Mouse (Mus musculus) small intestine, adult 2 months (tissue): Measurements from ENCODE around the gene Spsb1. TPM values are rescaled to one million over a fixed set of nuclear protein-coding genes. Genes with fewer than 3 reads are reported as not detected.

Experiments
- H3K27ac ChIP-seq: fragments of 200-500 bp; 2 replicates; pipeline ENCODE4 v1.5.1; 2012; ENCODE audit warnings: low read depth, low read length, control low read depth, inconsistent platforms; ENCODE audit not compliant: insufficient read depth
- H3K27me3 ChIP-seq: fragments of 200-500 bp; 2 replicates; pipeline ENCODE4 v1.6.1; 2012; ENCODE audit warnings: mild to moderate bottlenecking, moderate library complexity, low read length, inconsistent platforms; ENCODE audit not compliant: control insufficient read depth, insufficient read depth
- H3K36me3 ChIP-seq: fragments of 200-500 bp; 2 replicates; pipeline ENCODE4 v1.6.1; 2012; ENCODE audit warnings: mild to moderate bottlenecking, low read length, control low read depth, inconsistent platforms; ENCODE audit not compliant: control insufficient read depth, insufficient read depth
- H3K4me1 ChIP-seq: fragments of 200-500 bp; 2 replicates; pipeline ENCODE4 v1.6.1; 2012; ENCODE audit warnings: low read length, inconsistent platforms, mixed read lengths; ENCODE audit not compliant: control insufficient read depth, insufficient read depth, insufficient read length
- H3K4me3 ChIP-seq: fragments of 200-500 bp; 2 replicates; pipeline ENCODE4 v1.5.1; 2012; ENCODE audit warnings: low read depth, mild to moderate bottlenecking, control low read depth, inconsistent platforms, low read length, moderate library complexity
- CTCF ChIP-seq: fragments of 200-500 bp; IDR thresholded peaks from 2 replicates; pipeline ENCODE4 v1.5.1; 2012; ENCODE audit warnings: low read depth, mild to moderate bottlenecking, control low read depth, inconsistent platforms, low read length, moderate library complexity, mixed read lengths; ENCODE audit not compliant: insufficient replicate concordance, insufficient read length; ENCODE audit errors: extremely low read depth
- POLR2A ChIP-seq: fragments of 200-500 bp; IDR thresholded peaks from 2 replicates; pipeline ENCODE4 v1.6.1; 2012; ENCODE audit warnings: low read depth, mild to moderate bottlenecking, control low read depth, inconsistent platforms, low read length, moderate library complexity
- WGBS: fragments of 180-500 bp; shearing (Covaris S2); methylation state at CpG from one replicate; pipeline ENCODE4 v1.1.7; 2018; 5-methylcytosine and 5-hydroxymethylcytosine counted together
- polyA plus RNA-seq: library from polyadenylated mRNA; depleted of rRNA; stranded (reverse); fragments of >200 nt; gene quantifications from 2 replicates; pipeline ENCODE4 v1.2.3, GENCODE M21; 2012; rRNA removed

The Spsb1 gene
- polyA plus RNA-seq, 1 experiment = 27.3 TPM

- 81% methylated on average over 5 of the region's 5 CpGs for WGBS
- peaks cover 6% of the 10 kb centered on the region for H3K4me1 ChIP-seq
- peaks cover 3% of the 10 kb centered on the region; the same call in 1 of the 2 replicates for H3K27me3 ChIP-seq
- H3K27ac ChIP-seq = no peak overlapping the region
- H3K36me3 ChIP-seq = no peaks in the 10 kb centered on the region
- no peak overlapping the region for H3K4me3 ChIP-seq
- TF ChIP-seq POLR2A = no peak
- TF ChIP-seq CTCF = no peak
Measured at GRCm38 (mm10) chr4:149849035-149849434, 105.8 kb downstream of the Spsb1 start.

- no peak overlapping the region for H3K4me3 ChIP-seq
- 76% methylated on average over 22 of the region's 22 CpGs for WGBS
- no peaks in the 10 kb centered on the region for H3K36me3 ChIP-seq
- H3K27me3 ChIP-seq = peaks cover 3% of the 10 kb centered on the region; the same call in 1 of the 2 replicates
- TF ChIP-seq POLR2A (no peak), CTCF (no peak)
- peaks cover 2% of the 10 kb centered on the region for H3K4me1 ChIP-seq
- H3K27ac ChIP-seq = no peak overlapping the region
Measured at GRCm38 (mm10) chr4:149846861-149847631, 107.8 kb downstream of the Spsb1 start.

Other genes with a start within 250 kb of the Spsb1 start
- gene Tmem201, start 217.0 kb downstream of the Spsb1 start, polyA plus RNA-seq = 14.5 and 19.7 TPM in 2 replicates
- gene Slc25a33, start 180.8 kb downstream of the Spsb1 start, polyA plus RNA-seq = 4.5 and 5.3 TPM in 2 replicates
- gene H6pd, start 54.0 kb upstream of the Spsb1 start, polyA plus RNA-seq = 17.7 and 22.0 TPM in 2 replicates
- gene Gpr157, start 132.3 kb upstream of the Spsb1 start, polyA plus RNA-seq = 2.6 and 3.5 TPM in 2 replicates
- gene Slc2a5, start 164.2 kb upstream of the Spsb1 start, polyA plus RNA-seq = 165 and 177 TPM in 2 replicates
- gene Slc2a7, start 193.9 kb upstream of the Spsb1 start, polyA plus RNA-seq = 47.2 and 68.9 TPM in 2 replicates
- gene Car6, start 246.3 kb upstream of the Spsb1 start, polyA plus RNA-seq = 0.14 TPM in 1 of 2 replicates, not detected in the other